Comparison of ENCODE assay signal across 28 mouse cellular contexts in the genomic region with DNA sequence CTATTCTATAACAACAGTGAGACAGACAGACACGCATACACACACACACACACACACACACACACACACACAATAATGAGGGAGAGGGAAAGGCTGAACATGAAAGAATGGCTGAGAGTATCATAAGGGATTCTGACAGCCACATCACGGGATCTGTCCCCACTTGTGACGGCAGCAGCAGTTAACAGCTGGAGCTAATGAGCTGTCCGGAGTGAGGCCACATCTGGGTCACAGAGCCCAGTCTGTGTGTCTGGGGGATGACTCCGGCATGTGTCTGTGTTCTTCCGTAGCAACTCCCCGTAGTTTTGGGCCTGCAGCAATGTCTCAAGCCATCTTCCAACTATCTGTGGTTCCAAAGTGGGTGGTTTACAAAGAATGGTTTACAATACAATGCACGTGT. TPM values are rescaled to one million over a fixed set of nuclear protein-coding genes. Genes with fewer than 3 reads are reported as not detected.
A peak's percentile ranks its signal among the peaks of the same experiment; 100 is the strongest.
DNase-seq lines count a peak whose midpoint lies in the region; ATAC-seq lines count a peak whose summit lies in the region.
"Had no signal": no experiment of that assay in that cellular context is flagged by ENCODE, and none has a peak within 500 bp of the region (broad histone marks: within the 10 kb centered on the region; RNA-seq: fewer than 3 reads in every experiment).

No protein-coding gene starts in this region.

- ATAC-seq in kidney, embryonic 16.5 days (ENCODE audit: low FRiP score, low TSS enrichment) = 0 out of 2 replicates have a peak, but pooled peaks have one; percentile 49
- no peak for ATAC-seq in kidney, embryonic 14.5 days (ENCODE audit: low FRiP score, low TSS enrichment)
- peak; percentile 93 for ATAC-seq in lung, embryonic 16.5 days (ENCODE audit: low read depth)
- ATAC-seq: forebrain, embryonic 13.5 days; forebrain, embryonic 16.5 days; Patski had no signal

- peak; percentile 14 for DNase-seq in kidney, postnatal 14 days
- DNase-seq in kidney, postnatal 25 days = no peak
- DNase-seq in lung, postnatal 36 days = no peak
- DNase-seq: adrenal gland, postnatal 10 days; adrenal gland, postnatal 36 days; B cell, adult 2 months; cerebellum, adult 18-20 months; cerebellum, adult 9-10 months; cerebellum, postnatal 14 days; gastrocnemius, postnatal 10 days; gastrocnemius, postnatal 36 days; heart, adult 2 months; heart, postnatal 14 days; heart, postnatal 4 days had no signal

- WGBS in kidney, embryonic 16.5 days = 50% methylated on average over 8 of the region's 8 CpGs
- 45% methylated on average over 8 of the region's 8 CpGs for WGBS in kidney, embryonic 14.5 days
- WGBS in lung, embryonic 16.5 days = 61% methylated on average over 8 of the region's 8 CpGs

- H3K36me3 ChIP-seq in kidney, embryonic 16.5 days (ENCODE audit: insufficient read depth, low read length) = no peaks in the 10 kb centered on the region
- H3K36me3 ChIP-seq in kidney, embryonic 14.5 days (ENCODE audit: control insufficient read depth, insufficient read depth, low read length) = no peaks in the 10 kb centered on the region
- no peaks in the 10 kb centered on the region for H3K36me3 ChIP-seq in lung, embryonic 16.5 days (ENCODE audit: control insufficient read depth, insufficient read depth, low read length)
- H3K36me3 ChIP-seq: forebrain, embryonic 10.5 days; G1E; heart, embryonic 10.5 days; heart, embryonic 13.5 days had no signal

- no peaks in the 10 kb centered on the region for H3K27me3 ChIP-seq in kidney, embryonic 16.5 days (ENCODE audit: insufficient read depth, low read length)
- no peaks in the 10 kb centered on the region for H3K27me3 ChIP-seq in kidney, embryonic 14.5 days (ENCODE audit: control insufficient read depth, insufficient read depth, low read length)
- H3K27me3 ChIP-seq in lung, embryonic 16.5 days (ENCODE audit: control insufficient read depth, insufficient read depth, low read depth, low read length) = no peaks in the 10 kb centered on the region
- H3K27me3 ChIP-seq: heart, embryonic 13.5 days; Patski had no signal

- peaks cover 5% of the 10 kb centered on the region; the same call in 1 of the 2 replicates for H3K4me1 ChIP-seq in kidney, embryonic 16.5 days (ENCODE audit: insufficient read depth, low read length)
- no peaks in the 10 kb centered on the region for H3K4me1 ChIP-seq in kidney, embryonic 14.5 days (ENCODE audit: control insufficient read depth, insufficient read depth, low read length)
- no peaks in the 10 kb centered on the region; the same call in 1 of the 2 replicates for H3K4me1 ChIP-seq in lung, embryonic 16.5 days (replicated peaks; ENCODE audit: control insufficient read depth, insufficient read depth, low read length)
- H3K4me1 ChIP-seq: forebrain, embryonic 13.5 days had no signal

- H3K4me2 ChIP-seq in kidney, embryonic 16.5 days (replicated peaks; ENCODE audit: low read depth, low read length) = no peak overlapping the region
- H3K4me2 ChIP-seq in kidney, embryonic 14.5 days (replicated peaks; ENCODE audit: low read depth, low read length) = no peak overlapping the region
- no peak overlapping the region for H3K4me2 ChIP-seq in lung, embryonic 16.5 days (ENCODE audit: low read depth, low read length)
- H3K4me2 ChIP-seq: forebrain, embryonic 13.5 days; heart, embryonic 13.5 days had no signal

- no peak overlapping the region for H3K4me3 ChIP-seq in kidney, embryonic 16.5 days (ENCODE audit: low read length)
- H3K4me3 ChIP-seq in kidney, embryonic 14.5 days (ENCODE audit: low read length) = no peak overlapping the region
- no peak overlapping the region for H3K4me3 ChIP-seq in lung, embryonic 16.5 days (ENCODE audit: low read length)
- H3K4me3 ChIP-seq: forebrain, embryonic 10.5 days; forebrain, embryonic 13.5 days; heart, adult 2 months; heart, embryonic 10.5 days; heart, embryonic 13.5 days had no signal

- no peak overlapping the region for H3K9ac ChIP-seq in kidney, embryonic 16.5 days (replicated peaks; ENCODE audit: low read length)
- no peak overlapping the region for H3K9ac ChIP-seq in kidney, embryonic 14.5 days (ENCODE audit: low read depth, low read length)
- H3K9ac ChIP-seq in lung, embryonic 16.5 days (ENCODE audit: low read length) = no peak overlapping the region
- H3K9ac ChIP-seq: forebrain, embryonic 13.5 days; heart, embryonic 13.5 days had no signal

- no peak overlapping the region for H3K27ac ChIP-seq in kidney, embryonic 16.5 days (ENCODE audit: low read length)
- H3K27ac ChIP-seq in kidney, embryonic 14.5 days (ENCODE audit: low read depth, low read length) = no peak overlapping the region
- 0 out of 2 replicates have a peak overlapping the region, but pooled peaks have one; percentile 7 for H3K27ac ChIP-seq in lung, embryonic 16.5 days (ENCODE audit: low read length)
- H3K27ac ChIP-seq: forebrain, embryonic 10.5 days; forebrain, embryonic 13.5 days; heart, adult 2 months; heart, embryonic 10.5 days; heart, embryonic 13.5 days had no signal

- H3K9me3 ChIP-seq in kidney, embryonic 16.5 days (ENCODE audit: low read length) = no peaks in the 10 kb centered on the region
- H3K9me3 ChIP-seq in kidney, embryonic 14.5 days (ENCODE audit: control insufficient read depth, low read length) = no peaks in the 10 kb centered on the region
- H3K9me3 ChIP-seq in lung, embryonic 16.5 days (ENCODE audit: control insufficient read depth, low read length) = no peaks in the 10 kb centered on the region
- H3K9me3 ChIP-seq: forebrain, embryonic 10.5 days; forebrain, embryonic 13.5 days; G1E; heart, embryonic 10.5 days; heart, embryonic 13.5 days had no signal

RNA-seq across cellular contexts. Expression of gene Sycn, which starts 8.7 kb away (rescaled TPM):
- polyA plus RNA-seq in kidney, embryonic 16.5 days (2015; fragmentation: Nextera tagmentation; extraction: Ambion mirVana) = not detected in 2 replicates
- not detected in 2 replicates for polyA plus RNA-seq in kidney, embryonic 14.5 days (2014; fragmentation: Nextera tagmentation; extraction: Ambion mirVana)
- polyA plus RNA-seq in lung, embryonic 16.5 days (2015; fragmentation: Nextera tagmentation; extraction: Ambion mirVana) = not detected in 2 replicates
- polyA plus RNA-seq: embryonic facial prominence, embryonic 11.5 days; embryonic facial prominence, embryonic 14.5 days; forebrain, embryonic 10.5 days; forebrain, embryonic 13.5 days; forebrain, embryonic 16.5 days; G1E; heart, adult 2 months; heart, embryonic 10.5 days; heart, embryonic 13.5 days; heart, embryonic 16.5 days; hindbrain, embryonic 11.5 days; Patski had no signal

RNA-seq across cellular contexts. Expression of gene Ifnl3, which starts 9.4 kb away (rescaled TPM):
- not detected in 2 replicates for polyA plus RNA-seq in kidney, embryonic 16.5 days (2015; fragmentation: Nextera tagmentation; extraction: Ambion mirVana)
- polyA plus RNA-seq in kidney, embryonic 14.5 days (2014; fragmentation: Nextera tagmentation; extraction: Ambion mirVana) = not detected in 2 replicates
- not detected in 2 replicates for polyA plus RNA-seq in lung, embryonic 16.5 days (2015; fragmentation: Nextera tagmentation; extraction: Ambion mirVana)
- polyA plus RNA-seq: embryonic facial prominence, embryonic 11.5 days; embryonic facial prominence, embryonic 14.5 days; forebrain, embryonic 10.5 days; forebrain, embryonic 13.5 days; forebrain, embryonic 16.5 days; G1E; heart, adult 2 months; heart, embryonic 10.5 days; heart, embryonic 13.5 days; heart, embryonic 16.5 days; hindbrain, embryonic 11.5 days; Patski had no signal

RNA-seq across cellular contexts. Expression of gene Nccrp1, which starts 15.0 kb away (rescaled TPM):
- 0.18 TPM in 1 of 2 replicates, not detected in the other for polyA plus RNA-seq in kidney, embryonic 16.5 days (2015; fragmentation: Nextera tagmentation; extraction: Ambion mirVana)
- polyA plus RNA-seq in kidney, embryonic 14.5 days (2014; fragmentation: Nextera tagmentation; extraction: Ambion mirVana) = not detected in 2 replicates
- not detected in 2 replicates for polyA plus RNA-seq in lung, embryonic 16.5 days (2015; fragmentation: Nextera tagmentation; extraction: Ambion mirVana)
- polyA plus RNA-seq: embryonic facial prominence, embryonic 11.5 days; forebrain, embryonic 10.5 days; forebrain, embryonic 13.5 days; forebrain, embryonic 16.5 days; heart, adult 2 months; heart, embryonic 10.5 days; heart, embryonic 13.5 days; heart, embryonic 16.5 days; hindbrain, embryonic 11.5 days; Patski had no signal

RNA-seq across cellular contexts. Expression of gene Ifnl2, which starts 21.8 kb away (rescaled TPM):
- polyA plus RNA-seq in kidney, embryonic 16.5 days (2015; fragmentation: Nextera tagmentation; extraction: Ambion mirVana) = not detected in 2 replicates
- polyA plus RNA-seq in kidney, embryonic 14.5 days (2014; fragmentation: Nextera tagmentation; extraction: Ambion mirVana) = not detected in 2 replicates
- not detected in 2 replicates for polyA plus RNA-seq in lung, embryonic 16.5 days (2015; fragmentation: Nextera tagmentation; extraction: Ambion mirVana)
- polyA plus RNA-seq: embryonic facial prominence, embryonic 11.5 days; embryonic facial prominence, embryonic 14.5 days; forebrain, embryonic 10.5 days; forebrain, embryonic 13.5 days; forebrain, embryonic 16.5 days; G1E; heart, adult 2 months; heart, embryonic 10.5 days; heart, embryonic 13.5 days; heart, embryonic 16.5 days; hindbrain, embryonic 11.5 days; Patski had no signal
